Mouse (Mus musculus) erythroblast, embryonic 14.5 days (primary cell): ENCODE data around the gene Lrrc41.

Experiments used
- GATA1 ChIP-seq: IDR thresholded peaks from 2 replicates; pipeline ENCODE4 v1.6.1; 2012; ENCODE audit warnings: low read length, inconsistent platforms, mixed read lengths
- TAL1 ChIP-seq: IDR thresholded peaks from 3 replicates; pipeline ENCODE4 v1.6.1; 2012; ENCODE audit warnings: low read length, inconsistent platforms, mixed read lengths

GRCm38 (mm10) chr4:116110695-116111094 lies 35.6 kb downstream of the Lrrc41 start:
- no peak for TF ChIP-seq TAL1
- no peak for TF ChIP-seq GATA1
